9 mouse cellular contexts compared by ENCODE assay signal in genomic region chr9:25355806-25356205, GRCm38 (mm10).
DNase-seq lines count a peak whose midpoint lies in the region; ATAC-seq and TF ChIP-seq lines count a peak whose summit lies in the region.
"Had no signal": no experiment of that assay in that cellular context is flagged by ENCODE, and none has a peak within 500 bp of the region (broad histone marks: within the 10 kb centered on the region; RNA-seq: fewer than 3 reads in every experiment).

No protein-coding gene starts in this region.

- no peak overlapping the region for H3ac ChIP-seq in myocyte (ENCODE audit: control insufficient read depth, insufficient read length)

- peak; percentile 91 for ATAC-seq in hindbrain, embryonic 15.5 days (ENCODE audit: low FRiP score, low read depth)
- no peak for ATAC-seq in liver, embryonic 11.5 days (replicated peaks; ENCODE audit: low FRiP score)

- no peak for DNase-seq in hindbrain, embryonic 10.5 days (ENCODE audit: low spot score)
- DNase-seq in cerebellum, postnatal 10 days = peak; percentile 91 to 95
- peak; percentile 65 for DNase-seq in layer of hippocampus, adult 11-12 months (ENCODE audit: low spot score)
- DNase-seq in spleen, postnatal 36 days (ENCODE audit: low spot score in 2 of 2) = no peak
- no peak for DNase-seq in liver, embryonic 11.5 days (ENCODE audit: low spot score)
- DNase-seq in heart, embryonic 10.5 days (ENCODE audit: low spot score) = no peak
- DNase-seq: kidney, adult 8-10 months had no signal

- no peak overlapping the region for H3K27ac ChIP-seq in hindbrain, embryonic 15.5 days (replicated peaks)
- no peak overlapping the region for H3K27ac ChIP-seq in hindbrain, embryonic 10.5 days
- H3K27ac ChIP-seq in liver, embryonic 11.5 days (ENCODE audit: low read depth, low read length) = no peak overlapping the region
- no peak overlapping the region for H3K27ac ChIP-seq in heart, embryonic 10.5 days

- no peak overlapping the region for H3K4me2 ChIP-seq in hindbrain, embryonic 15.5 days
- peak overlapping the region; percentile 42 for H3K4me2 ChIP-seq in myocyte (ENCODE audit: low read depth)
- no peak overlapping the region for H3K4me2 ChIP-seq in liver, embryonic 11.5 days

- WGBS in hindbrain, embryonic 15.5 days = 76% methylated on average over 11 of the region's 11 CpGs
- 88% methylated on average over 11 of the region's 11 CpGs for WGBS in hindbrain, embryonic 10.5 days
- WGBS in liver, embryonic 11.5 days = 82% methylated on average over 11 of the region's 11 CpGs
- WGBS in heart, embryonic 10.5 days = 89% methylated on average over 11 of the region's 11 CpGs

- H3K4me3 ChIP-seq in hindbrain, embryonic 15.5 days = no peak overlapping the region
- no peak overlapping the region for H3K4me3 ChIP-seq in hindbrain, embryonic 10.5 days
- H3K4me3 ChIP-seq in myocyte = no peak overlapping the region
- no peak overlapping the region for H3K4me3 ChIP-seq in liver, embryonic 11.5 days (ENCODE audit: low read depth, low read length)
- no peak overlapping the region for H3K4me3 ChIP-seq in heart, embryonic 10.5 days

- H3K27me3 ChIP-seq in hindbrain, embryonic 15.5 days = no peaks in the 10 kb centered on the region
- H3K27me3 ChIP-seq in hindbrain, embryonic 10.5 days (ENCODE audit: insufficient read depth, poor library complexity, severe bottlenecking) = no peaks in the 10 kb centered on the region
- peaks cover 16% of the 10 kb centered on the region for H3K27me3 ChIP-seq in myocyte (ENCODE audit: control insufficient read depth, insufficient read depth, insufficient read length)
- no peaks in the 10 kb centered on the region for H3K27me3 ChIP-seq in liver, embryonic 11.5 days (replicated peaks; ENCODE audit: control insufficient read depth, insufficient read depth, low read length)
- H3K27me3 ChIP-seq in heart, embryonic 10.5 days (ENCODE audit: insufficient read depth, poor library complexity, severe bottlenecking) = no peaks in the 10 kb centered on the region

- no peaks in the 10 kb centered on the region for H3K79me2 ChIP-seq in myocyte (ENCODE audit: control insufficient read depth, insufficient read depth)

- no peaks in the 10 kb centered on the region for H3K4me1 ChIP-seq in hindbrain, embryonic 15.5 days (replicated peaks)
- H3K4me1 ChIP-seq in hindbrain, embryonic 10.5 days (replicated peaks) = no peaks in the 10 kb centered on the region
- H3K4me1 ChIP-seq in liver, embryonic 11.5 days (replicated peaks; ENCODE audit: control insufficient read depth, insufficient read depth, low read length) = no peaks in the 10 kb centered on the region
- no peaks in the 10 kb centered on the region for H3K4me1 ChIP-seq in heart, embryonic 10.5 days

- no peaks in the 10 kb centered on the region for H3K36me3 ChIP-seq in hindbrain, embryonic 15.5 days
- H3K36me3 ChIP-seq in hindbrain, embryonic 10.5 days = no peaks in the 10 kb centered on the region
- no peaks in the 10 kb centered on the region for H3K36me3 ChIP-seq in myocyte (ENCODE audit: control insufficient read depth, insufficient read depth)
- H3K36me3 ChIP-seq in liver, embryonic 11.5 days (ENCODE audit: control insufficient read depth, insufficient read depth, low read length) = no peaks in the 10 kb centered on the region
- no peaks in the 10 kb centered on the region for H3K36me3 ChIP-seq in heart, embryonic 10.5 days

- no peaks in the 10 kb centered on the region for H3K9me3 ChIP-seq in hindbrain, embryonic 15.5 days
- no peaks in the 10 kb centered on the region for H3K9me3 ChIP-seq in hindbrain, embryonic 10.5 days
- no peaks in the 10 kb centered on the region for H3K9me3 ChIP-seq in liver, embryonic 11.5 days (ENCODE audit: control insufficient read depth, low read length)
- no peaks in the 10 kb centered on the region for H3K9me3 ChIP-seq in heart, embryonic 10.5 days

- no peak for TF ChIP-seq POLR2A in myocyte (IDR thresholded peaks at IDR 0.05; ENCODE audit: insufficient read length, low read depth)

- no peak overlapping the region for H3K9ac ChIP-seq in hindbrain, embryonic 15.5 days
- H3K9ac ChIP-seq in liver, embryonic 11.5 days (ENCODE audit: low read depth, low read length) = no peak overlapping the region

TF ChIP-seq in myocyte, 11 proteins besides CTCF, POLR2A, EP300 and RAD21:
- no peak for TF ChIP-seq TCF12 (IDR thresholded peaks at IDR 0.05; ENCODE audit: insufficient read depth, poor library complexity, severe bottlenecking)
- TF ChIP-seq MYOD1 (IDR thresholded peaks at IDR 0.05; ENCODE audit: control insufficient read depth in 1 of 3, insufficient read length in 2 of 3, low read depth in 2 of 3) = no peak
- TF ChIP-seq USF1 (IDR thresholded peaks at IDR 0.05; ENCODE audit: low read depth) = no peak
- TF ChIP-seq SRF (IDR thresholded peaks at IDR 0.05; ENCODE audit: control insufficient read depth, insufficient read length, low read depth) = no peak
- TF ChIP-seq REST (IDR thresholded peaks at IDR 0.05; ENCODE audit: insufficient read depth, insufficient read length) = no peak
- no peak for TF ChIP-seq CEBPB (IDR thresholded peaks at IDR 0.05; ENCODE audit: insufficient read depth, poor library complexity, severe bottlenecking)
- TF ChIP-seq POLR2AphosphoS2 (IDR thresholded peaks at IDR 0.05; ENCODE audit: insufficient read length, low read depth) = no peak
- TF ChIP-seq MAX (IDR thresholded peaks at IDR 0.05; ENCODE audit: low read depth) = no peak
- TF ChIP-seq TCF3 (IDR thresholded peaks at IDR 0.05; ENCODE audit: insufficient read length, low read depth) = no peak
- TF ChIP-seq MYOG (IDR thresholded peaks at IDR 0.05; ENCODE audit: control insufficient read depth in 1 of 3, insufficient read depth in 1 of 3, insufficient read length in 2 of 3, low read depth in 2 of 3) = no peak
- no peak for TF ChIP-seq E2F4 (IDR thresholded peaks at IDR 0.05; ENCODE audit: insufficient read depth)

Comparison
In these comparisons a context has a peak if more than half of its experiments do, and no peak if none do; other contexts are left out.
1. DNase-seq: peak in cerebellum, postnatal 10 days (2 of 2) and layer of hippocampus, adult 11-12 months (single experiment); none in hindbrain, embryonic 10.5 days (single experiment), spleen, postnatal 36 days (0 of 2), liver, embryonic 11.5 days (single experiment) and heart, embryonic 10.5 days (single experiment).